Mouse (Mus musculus): ENCODE data around the gene Tmem63a.

- TF ChIP-seq CTCF (IDR thresholded peaks at IDR 0.05; ENCODE audit: borderline replicate concordance, extremely low read depth, insufficient read depth, insufficient read length) (peak; percentile 33; the same call in 1 of the 2 replicates), POLR2A (IDR thresholded peaks at IDR 0.05; ENCODE audit: borderline replicate concordance, extremely low read depth, insufficient read depth, insufficient read length, poor library complexity, severe bottlenecking) (no peak)
Measured at GRCm38 (mm10) chr1:180911138-180911537, 31.0 kb upstream of the Tmem63a start.

All from brain, embryonic 14.5 days (tissue).